Mouse (Mus musculus) bone marrow macrophage, adult 2 months (primary cell): ENCODE measurements at regions not wholly inside any gene's neighbourhood (a gene's known extent, or its start where the extent isn't known, plus 50 kb on each side); places are given as distances from the start of the nearest gene placed in this dataset.

ENCODE experiments used
- H3K27ac ChIP-seq: 2 replicates; pipeline ENCODE4 v1.5.1; 2012; ENCODE audit warnings: low read depth, low read length; ENCODE audit not compliant: insufficient read depth
- H3K4me1 ChIP-seq: 2 replicates; pipeline ENCODE4 v1.6.1; 2012; ENCODE audit warnings: low read length; ENCODE audit not compliant: control insufficient read depth, insufficient read depth
- H3K4me3 ChIP-seq: 2 replicates; pipeline ENCODE4 v1.5.1; 2012; ENCODE audit warnings: mild to moderate bottlenecking, low read length, moderate library complexity; ENCODE audit not compliant: insufficient read depth
- CTCF ChIP-seq: IDR thresholded peaks from 2 replicates; pipeline ENCODE4 v1.5.1; 2012; ENCODE audit warnings: low read depth, mild to moderate bottlenecking, low read length, moderate library complexity
- POLR2A ChIP-seq: IDR thresholded peaks from 2 replicates; pipeline ENCODE4 v1.6.1; 2012; ENCODE audit warnings: mild to moderate bottlenecking, low read depth, low read length, borderline replicate concordance

GRCm38 (mm10) chr13:46087663-46088062 lies 122.9 kb upstream of the Atxn1 start:
- TF ChIP-seq CTCF (no peak), POLR2A (no peak)
- Histone ChIP-seq H3K4me1 (no peaks in the 10 kb centered on the region), H3K27ac (no peak overlapping the region), H3K4me3 (no peak overlapping the region)

- no peaks in the 10 kb centered on the region for H3K4me1 ChIP-seq
- no peak overlapping the region for H3K4me3 ChIP-seq
- no peak overlapping the region for H3K27ac ChIP-seq
- TF ChIP-seq POLR2A: no peak
- no peak for TF ChIP-seq CTCF
These were observed 112.1 kb upstream of the Atxn1 start for GRCm38 (mm10) chr13:46076879-46077278.

GRCm38 (mm10) chr13:46071670-46072069 lies 106.9 kb upstream of the Atxn1 start:
- no peak overlapping the region for H3K4me3 ChIP-seq
- peaks cover 2% of the 10 kb centered on the region; the same call in 1 of the 2 replicates for H3K4me1 ChIP-seq
- H3K27ac ChIP-seq: no peak overlapping the region
- no peak for TF ChIP-seq CTCF
- no peak for TF ChIP-seq POLR2A

GRCm38 (mm10) chr13:46069571-46069970 lies 104.8 kb upstream of the Atxn1 start:
- TF ChIP-seq POLR2A: no peak
- no peak for TF ChIP-seq CTCF
- H3K27ac ChIP-seq: no peak overlapping the region
- H3K4me3 ChIP-seq: no peak overlapping the region
- peaks cover 2% of the 10 kb centered on the region; the same call in 1 of the 2 replicates for H3K4me1 ChIP-seq

- no peak overlapping the region for H3K4me3 ChIP-seq
- H3K4me1 ChIP-seq: peaks cover 13% of the 10 kb centered on the region
- no peak for TF ChIP-seq CTCF
- no peak for TF ChIP-seq POLR2A
- peak overlapping the region; percentile 44 for H3K27ac ChIP-seq
These were observed 98.0 kb upstream of the Atxn1 start for GRCm38 (mm10) chr13:46062758-46063157.

GRCm38 (mm10) chr13:46059870-46060269 lies 95.1 kb upstream of the Atxn1 start:
- Histone ChIP-seq H3K4me3 (no peak overlapping the region), H3K27ac (no peak overlapping the region), H3K4me1 (peaks cover 13% of the 10 kb centered on the region)
- no peak for TF ChIP-seq POLR2A
- TF ChIP-seq CTCF: no peak

GRCm38 (mm10) chr13:46058862-46059261 lies 94.1 kb upstream of the Atxn1 start:
- TF ChIP-seq POLR2A (no peak), CTCF (no peak)
- H3K4me3 ChIP-seq: no peak overlapping the region

GRCm38 (mm10) chr13:46058341-46058740 lies 93.5 kb upstream of the Atxn1 start:
- TF ChIP-seq POLR2A (no peak), CTCF (no peak)

More at GRCm38 (mm10) chr13:46058862-46059261, 94.1 kb upstream of the Atxn1 start:
- Histone ChIP-seq H3K27ac (no peak overlapping the region), H3K4me1 (peaks cover 13% of the 10 kb centered on the region)

GRCm38 (mm10) chr13:46055410-46055809 lies 90.6 kb upstream of the Atxn1 start:
- no peak for TF ChIP-seq CTCF
- no peak for TF ChIP-seq POLR2A
- H3K4me1 ChIP-seq: no peaks in the 10 kb centered on the region
- no peak overlapping the region for H3K4me3 ChIP-seq
- H3K27ac ChIP-seq: no peak overlapping the region

More at GRCm38 (mm10) chr13:46058341-46058740, 93.5 kb upstream of the Atxn1 start:
- H3K27ac ChIP-seq: no peak overlapping the region
- H3K4me3 ChIP-seq: no peak overlapping the region
- peaks cover 11% of the 10 kb centered on the region for H3K4me1 ChIP-seq

GRCm38 (mm10) chr13:46043568-46043967 lies 78.8 kb upstream of the Atxn1 start:
- Histone ChIP-seq H3K4me3 (peak overlapping the region; percentile 35), H3K27ac (peak overlapping the region; percentile 50), H3K4me1 (peaks cover 17% of the 10 kb centered on the region)
- TF ChIP-seq CTCF (no peak), POLR2A (no peak)

- Histone ChIP-seq H3K27ac (peak overlapping the region; percentile 50), H3K4me1 (peaks cover 17% of the 10 kb centered on the region), H3K4me3 (peak overlapping the region; percentile 35)
- no peak for TF ChIP-seq CTCF
These were observed 78.2 kb upstream of the Atxn1 start for GRCm38 (mm10) chr13:46043016-46043415.
